Mouse (Mus musculus): ENCODE data around the gene Calcoco1. TPM values are rescaled to one million over a fixed set of nuclear protein-coding genes. Genes with fewer than 3 reads are reported as not detected.
"Not testable (repeated sequence)": the region's sequence is repeated elsewhere in the genome, so short reads cannot be mapped to it uniquely, and the experiment has no call there.

Calcoco1 gene
- polyA plus RNA-seq, 1 experiment from 2014 or later = 27.0 TPM

GRCm38 (mm10) chr15:102669571-102669970 is 52.4 kb downstream of the Calcoco1 start:
- Histone ChIP-seq H3K9me3 (ENCODE audit: control insufficient read depth, low read length) (no peaks in the 10 kb centered on the region), H3K9ac (ENCODE audit: low read depth, low read length) (peak overlapping the region; percentile 37; the same call in 1 of the 2 replicates), H3K27me3 (replicated peaks; ENCODE audit: control insufficient read depth, insufficient read depth, low read length) (no peaks in the 10 kb centered on the region), H3K4me3 (ENCODE audit: low read length) (no peak overlapping the region), H3K27ac (ENCODE audit: low read length) (no peak overlapping the region), H3K4me2 (ENCODE audit: low read depth, low read length) (peak overlapping the region; percentile 23; the same call in 1 of the 2 replicates), H3K36me3 (ENCODE audit: control insufficient read depth, insufficient read depth, low read length) (peaks cover 5% of the 10 kb centered on the region), H3K4me1 (ENCODE audit: control insufficient read depth, insufficient read depth, low read length) (peaks cover 23% of the 10 kb centered on the region)
- no peak for ATAC-seq
- WGBS = 83% methylated on average over 8 of the region's 8 CpGs

DNA sequence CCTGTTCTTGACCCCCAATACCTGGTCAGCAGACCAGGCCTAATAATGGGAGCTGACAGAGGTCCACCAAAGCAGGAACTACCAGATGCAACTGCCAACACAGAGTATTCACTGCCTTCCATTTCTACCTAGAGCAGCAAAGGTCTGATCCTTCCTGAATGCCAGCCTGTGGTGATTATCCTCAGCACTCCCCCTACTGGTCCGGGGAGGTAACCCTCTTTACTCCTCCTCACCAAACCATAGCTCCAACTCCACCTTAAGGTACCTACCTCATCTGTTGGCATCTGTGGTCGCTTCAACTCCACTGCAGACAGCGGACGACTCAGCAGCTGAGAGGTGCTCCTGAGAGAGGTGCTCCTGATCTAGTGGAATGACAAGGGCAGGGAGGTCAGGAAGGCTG is 56.5 kb downstream of the Calcoco1 start:
- H3K27ac ChIP-seq (ENCODE audit: low read length) = no peak overlapping the region
- H3K9me3 ChIP-seq (ENCODE audit: control insufficient read depth, low read length) = no peaks in the 10 kb centered on the region
- peaks cover 16% of the 10 kb centered on the region for H3K36me3 ChIP-seq (ENCODE audit: control insufficient read depth, insufficient read depth, low read length)
- H3K9ac ChIP-seq (ENCODE audit: low read depth, low read length) = no peak overlapping the region
- WGBS = 48% methylated on average over 4 of the region's 4 CpGs
- no peaks in the 10 kb centered on the region for H3K27me3 ChIP-seq (replicated peaks; ENCODE audit: control insufficient read depth, insufficient read depth, low read length)
- ATAC-seq = peak; percentile 42; the same call in 1 of the 2 replicates
- peaks cover 7% of the 10 kb centered on the region for H3K4me1 ChIP-seq (ENCODE audit: control insufficient read depth, insufficient read depth, low read length)
- no peak overlapping the region for H3K4me3 ChIP-seq (ENCODE audit: low read length)
- H3K4me2 ChIP-seq (ENCODE audit: low read depth, low read length) = no peak overlapping the region

DNA sequence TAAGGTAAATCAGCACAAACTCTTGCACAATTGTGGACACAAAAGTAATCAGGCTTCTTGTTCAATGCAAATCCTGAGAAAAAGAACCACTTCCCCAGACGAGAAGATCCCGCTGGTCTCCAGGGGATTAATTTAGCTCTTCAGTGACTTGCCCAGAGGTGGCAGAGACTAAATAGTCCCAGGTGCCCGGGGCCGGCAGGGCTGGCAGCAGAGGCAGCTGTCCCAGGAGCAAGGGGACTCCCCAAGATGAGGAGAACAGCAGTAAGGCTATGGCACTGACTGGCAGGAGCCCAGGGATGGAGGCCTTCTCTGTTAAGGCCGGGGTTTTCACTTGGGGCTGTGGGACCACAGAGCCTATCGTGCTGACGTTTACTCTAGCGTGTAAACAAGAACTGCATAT is 58.2 kb downstream of the Calcoco1 start:
- H3K9ac ChIP-seq (ENCODE audit: low read depth, low read length) = no peak overlapping the region
- ATAC-seq = no peak
- 88% methylated on average over 8 of the region's 8 CpGs for WGBS
- H3K4me2 ChIP-seq (ENCODE audit: low read depth, low read length) = no peak overlapping the region
- no peak overlapping the region for H3K27ac ChIP-seq (ENCODE audit: low read length)
- H3K27me3 ChIP-seq (replicated peaks; ENCODE audit: control insufficient read depth, insufficient read depth, low read length) = no peaks in the 10 kb centered on the region
- H3K36me3 ChIP-seq (ENCODE audit: control insufficient read depth, insufficient read depth, low read length) = peaks cover 17% of the 10 kb centered on the region
- no peaks in the 10 kb centered on the region for H3K4me1 ChIP-seq (ENCODE audit: control insufficient read depth, insufficient read depth, low read length)
- no peak overlapping the region for H3K4me3 ChIP-seq (ENCODE audit: low read length)
- H3K9me3 ChIP-seq (ENCODE audit: control insufficient read depth, low read length) = no peaks in the 10 kb centered on the region

DNA sequence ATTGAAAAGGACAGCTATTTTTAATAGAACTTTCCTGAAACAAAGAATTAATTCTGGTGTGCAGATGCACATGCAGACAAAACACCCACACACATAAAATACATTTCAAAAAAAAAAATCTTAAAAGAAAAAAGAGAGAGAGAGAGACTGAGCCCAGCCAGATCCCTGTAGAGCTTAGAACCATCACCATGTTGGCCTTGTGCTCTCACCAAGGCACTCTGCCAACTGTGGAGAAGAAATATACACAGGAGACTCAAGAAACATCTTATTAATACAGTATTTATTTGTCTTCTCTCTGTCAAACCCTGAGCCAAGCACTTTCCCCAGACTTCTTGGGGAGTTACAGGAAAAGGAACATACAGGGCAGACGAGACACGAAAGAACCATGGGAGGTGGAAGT is 59.4 kb downstream of the Calcoco1 start:
- WGBS = no CpG with 5 or more reads among the region's 2 CpGs
- not testable (repeated sequence) for H3K4me1 ChIP-seq (ENCODE audit: control insufficient read depth, insufficient read depth, low read length); H3K27ac ChIP-seq (ENCODE audit: low read length); H3K4me3 ChIP-seq (ENCODE audit: low read length); ATAC-seq; H3K4me2 ChIP-seq (ENCODE audit: low read depth, low read length); H3K9ac ChIP-seq (ENCODE audit: low read depth, low read length); H3K27me3 ChIP-seq (replicated peaks; ENCODE audit: control insufficient read depth, insufficient read depth, low read length); H3K9me3 ChIP-seq (ENCODE audit: control insufficient read depth, low read length)
- H3K36me3 ChIP-seq (ENCODE audit: control insufficient read depth, insufficient read depth, low read length) = peaks cover 13% of the 10 kb centered on the region

GRCm38 (mm10) chr15:102657926-102658381 is 64.0 kb downstream of the Calcoco1 start:
- Histone ChIP-seq H3K9me3 (ENCODE audit: control insufficient read depth, low read length) (no peaks in the 10 kb centered on the region), H3K9ac (ENCODE audit: low read depth, low read length) (0 out of 2 replicates have a peak overlapping the region, but pooled peaks have one; percentile 29), H3K27me3 (replicated peaks; ENCODE audit: control insufficient read depth, insufficient read depth, low read length) (no peaks in the 10 kb centered on the region), H3K27ac (ENCODE audit: low read length) (peak overlapping the region; percentile 91), H3K4me2 (ENCODE audit: low read depth, low read length) (no peak overlapping the region), H3K4me3 (ENCODE audit: low read length) (no peak overlapping the region), H3K36me3 (ENCODE audit: control insufficient read depth, insufficient read depth, low read length) (0 out of 2 replicates have a peak, but pooled peaks cover 3% of the 10 kb centered on the region), H3K4me1 (ENCODE audit: control insufficient read depth, insufficient read depth, low read length) (peaks cover 20% of the 10 kb centered on the region)
- peak; percentile 50 for ATAC-seq
- WGBS = 34% methylated on average over 3 of the region's 3 CpGs

MicroRNA genes within 50 kb of the gene (microRNA counts, 519-probe panel; counts per million panel counts)
- 1,618 counts per million, percentile 17 among the panel's probes with 10 or more counts for microRNA mmu-miR-688

Small RNAs within 50 kb of the gene (microRNA-seq; reads per million reads assigned to microRNA genes)
- gene Mir688 = 0.91 reads per million

Other genes starting within 250 kb of the Calcoco1 start
- 5.5 TPM in 1 of 2 replicates, not detected in the other for gene Gm10337, start 218.5 kb downstream of the Calcoco1 start, polyA plus RNA-seq (2015; fragmentation: Nextera tagmentation; extraction: Ambion mirVana)
- gene Map3k12, start 205.1 kb downstream of the Calcoco1 start, polyA plus RNA-seq (2015; fragmentation: Nextera tagmentation; extraction: Ambion mirVana) = 9.2 TPM in 2 replicates
- gene Tarbp2, start 204.0 kb downstream of the Calcoco1 start, polyA plus RNA-seq (2015; fragmentation: Nextera tagmentation; extraction: Ambion mirVana) = 91.3 and 105 TPM in 2 replicates
- gene Npff, start 197.2 kb downstream of the Calcoco1 start, polyA plus RNA-seq (2015; fragmentation: Nextera tagmentation; extraction: Ambion mirVana) = 1.8 and 1.9 TPM in 2 replicates
- gene Gm28047, start 97.1 kb downstream of the Calcoco1 start, polyA plus RNA-seq (2015; fragmentation: Nextera tagmentation; extraction: Ambion mirVana) = not detected in 2 replicates
- 21.9 and 22.5 TPM in 2 replicates for gene Atf7, start 96.7 kb downstream of the Calcoco1 start, polyA plus RNA-seq (2015; fragmentation: Nextera tagmentation; extraction: Ambion mirVana)
- gene Atp5g2, start 49.8 kb downstream of the Calcoco1 start, polyA plus RNA-seq (2015; fragmentation: Nextera tagmentation; extraction: Ambion mirVana) = 55.5 and 77.3 TPM in 2 replicates
- not detected in 2 replicates for gene Hoxc13, start 198.9 kb upstream of the Calcoco1 start, polyA plus RNA-seq (2015; fragmentation: Nextera tagmentation; extraction: Ambion mirVana)
- not detected in 2 replicates for gene Hoxc12, start 214.6 kb upstream of the Calcoco1 start, polyA plus RNA-seq (2015; fragmentation: Nextera tagmentation; extraction: Ambion mirVana)
- 0.06 TPM in 1 of 2 replicates, not detected in the other for gene Hoxc11, start 232.2 kb upstream of the Calcoco1 start, polyA plus RNA-seq (2015; fragmentation: Nextera tagmentation; extraction: Ambion mirVana)
- gene Hoxc10, start 244.6 kb upstream of the Calcoco1 start, polyA plus RNA-seq (2015; fragmentation: Nextera tagmentation; extraction: Ambion mirVana) = 1.1 and 1.3 TPM in 2 replicates
- 6.8 and 7.2 TPM in 2 replicates for gene Hoxc5, start 245.3 kb upstream of the Calcoco1 start, polyA plus RNA-seq (2015; fragmentation: Nextera tagmentation; extraction: Ambion mirVana)

Data from intestine, embryonic 16.5 days (tissue).